Mouse (Mus musculus): ENCODE measurements around the gene C1rb. TPM values are rescaled to one million over a fixed set of nuclear protein-coding genes. Genes with fewer than 3 reads are reported as not detected.
"Not testable (repeated sequence)": the region's sequence is repeated elsewhere in the genome, so short reads cannot be mapped to it uniquely, and the experiment has no call there.

The C1rb gene
- not detected in 2 replicates for polyA plus RNA-seq (2012; rRNA removed)

DNA sequence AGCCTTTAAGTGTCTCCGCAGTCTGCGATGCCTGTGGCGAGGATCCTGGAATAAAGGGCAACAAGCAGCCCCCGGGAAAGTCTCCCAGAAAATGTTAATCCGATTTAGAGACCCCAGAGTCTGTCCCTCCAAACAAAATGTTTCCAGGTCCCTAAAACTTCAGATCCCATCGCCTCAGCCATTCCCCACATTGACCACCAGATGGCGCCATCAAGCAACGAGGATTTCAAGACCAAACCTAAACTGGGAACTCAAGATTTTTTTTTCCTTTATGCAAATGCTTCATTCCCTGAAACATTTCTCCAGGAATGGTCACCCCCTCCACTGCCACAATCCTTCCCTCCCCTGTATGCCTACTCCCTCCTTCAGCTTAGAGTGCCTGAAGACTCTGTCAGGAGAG is at the start of gene C1rb:
TSS of gene C1rb (plus strand) at position 269 of the 400 bp plus-strand sequence.
- peak; percentile 61 for DNase-seq
- 3% methylated on average over 8 of the region's 8 CpGs for WGBS
- TF ChIP-seq CTCF (conservative IDR thresholded peaks at IDR 0.05; ENCODE audit: insufficient read depth, insufficient read length, low read depth, low read length) (peak; percentile 72), POLR2A (IDR thresholded peaks at IDR 0.05; ENCODE audit: low read depth, low read length) (no peak)
- Histone ChIP-seq H3K27me3 (replicated peaks; ENCODE audit: control insufficient read depth, insufficient read depth, low read length) (no peaks in the 10 kb centered on the region), H3K27ac (ENCODE audit: insufficient read depth, low read depth, low read length) (no peak within 1 kb of the TSS), H3K4me1 (ENCODE audit: control insufficient read depth, insufficient read depth, low read length) (no peaks in the 10 kb centered on the region), H3K36me3 (ENCODE audit: control insufficient read depth, insufficient read depth, low read length) (no peaks in the 10 kb centered on the region), H3K4me3 (ENCODE audit: insufficient read depth, low read depth, low read length) (no peak within 1 kb of the TSS)

DNA sequence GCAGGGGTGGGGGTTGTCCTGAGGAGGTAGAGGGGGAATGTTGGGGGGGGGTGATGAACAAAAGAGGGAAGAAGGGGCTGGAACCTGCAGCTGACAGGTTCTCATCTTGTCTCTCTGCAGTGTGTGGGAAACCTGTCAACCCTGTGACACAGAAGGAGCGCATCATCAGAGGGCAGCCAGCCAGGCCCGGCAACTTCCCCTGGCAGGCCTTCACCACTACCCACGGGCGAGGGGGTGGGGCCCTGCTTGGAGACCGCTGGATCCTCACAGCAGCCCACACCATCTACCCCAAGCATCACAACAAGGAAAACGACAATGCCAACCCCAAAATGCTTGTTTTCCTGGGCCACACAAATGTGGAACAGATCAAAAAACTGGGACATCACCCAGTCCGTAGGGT is 48.0 kb upstream of the C1rb start:
- WGBS = 78% methylated on average over 7 of the region's 7 CpGs
- not testable (repeated sequence) for H3K4me1 ChIP-seq (ENCODE audit: control insufficient read depth, insufficient read depth, low read length); H3K27ac ChIP-seq (ENCODE audit: insufficient read depth, low read depth, low read length); H3K4me3 ChIP-seq (ENCODE audit: insufficient read depth, low read depth, low read length); H3K27me3 ChIP-seq (replicated peaks; ENCODE audit: control insufficient read depth, insufficient read depth, low read length); H3K36me3 ChIP-seq (ENCODE audit: control insufficient read depth, insufficient read depth, low read length); DNase-seq

DNA sequence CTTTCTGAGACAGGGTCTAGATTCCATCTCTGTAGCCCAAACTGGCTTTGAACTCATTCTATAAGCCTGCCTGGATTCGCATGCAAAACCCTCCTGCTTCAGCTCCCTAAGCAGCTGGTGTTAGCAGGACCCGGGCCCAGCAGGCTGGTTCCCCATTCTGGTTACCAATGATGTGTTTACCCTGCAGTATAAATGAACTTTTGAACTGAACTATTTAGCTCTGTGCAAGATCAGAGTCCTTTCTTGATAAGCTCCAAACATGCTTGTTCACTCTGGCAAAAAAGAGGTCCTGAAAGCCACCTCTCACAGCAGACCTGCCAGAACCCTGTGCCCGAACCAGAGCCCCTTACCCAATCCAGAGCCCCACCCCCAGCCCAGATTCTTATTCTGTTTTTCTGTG is 42.2 kb upstream of the C1rb start:
- 68% methylated on average over 3 of the region's 3 CpGs for WGBS

GRCm38 (mm10) chr6:124531077-124531476 is 39.0 kb upstream of the C1rb start:
- Histone ChIP-seq H3K36me3 (ENCODE audit: control insufficient read depth, insufficient read depth, low read length) (no peaks in the 10 kb centered on the region), H3K27me3 (replicated peaks; ENCODE audit: control insufficient read depth, insufficient read depth, low read length) (no peaks in the 10 kb centered on the region; the same call in 1 of the 2 replicates), H3K4me1 (ENCODE audit: control insufficient read depth, insufficient read depth, low read length) (no peaks in the 10 kb centered on the region; the same call in 1 of the 2 replicates), H3K4me3 (ENCODE audit: insufficient read depth, low read depth, low read length) (no peak overlapping the region), H3K27ac (ENCODE audit: insufficient read depth, low read depth, low read length) (no peak overlapping the region)
- TF ChIP-seq CTCF (conservative IDR thresholded peaks at IDR 0.05; ENCODE audit: insufficient read depth, insufficient read length, low read depth, low read length) (no peak), POLR2A (IDR thresholded peaks at IDR 0.05; ENCODE audit: low read depth, low read length) (no peak)
- WGBS = 89% methylated on average over 8 of the region's 8 CpGs
- no peak for DNase-seq

More for the DNA sequence above, 42.2 kb upstream of the C1rb start:
- H3K4me1 ChIP-seq (ENCODE audit: control insufficient read depth, insufficient read depth, low read length) = no peaks in the 10 kb centered on the region; the same call in 1 of the 2 replicates
- H3K27ac ChIP-seq (ENCODE audit: insufficient read depth, low read depth, low read length) = no peak overlapping the region
- no peaks in the 10 kb centered on the region for H3K27me3 ChIP-seq (replicated peaks; ENCODE audit: control insufficient read depth, insufficient read depth, low read length)
- H3K36me3 ChIP-seq (ENCODE audit: control insufficient read depth, insufficient read depth, low read length) = no peaks in the 10 kb centered on the region
- TF ChIP-seq POLR2A (IDR thresholded peaks at IDR 0.05; ENCODE audit: low read depth, low read length) (no peak), CTCF (conservative IDR thresholded peaks at IDR 0.05; ENCODE audit: insufficient read depth, insufficient read length, low read depth, low read length) (no peak)
- no peak overlapping the region for H3K4me3 ChIP-seq (ENCODE audit: insufficient read depth, low read depth, low read length)
- no peak for DNase-seq

- 83% methylated on average over 8 of the region's 8 CpGs for WGBS
Measured at GRCm38 (mm10) chr6:124536125-124536829, 33.8 kb upstream of the C1rb start.

DNA sequence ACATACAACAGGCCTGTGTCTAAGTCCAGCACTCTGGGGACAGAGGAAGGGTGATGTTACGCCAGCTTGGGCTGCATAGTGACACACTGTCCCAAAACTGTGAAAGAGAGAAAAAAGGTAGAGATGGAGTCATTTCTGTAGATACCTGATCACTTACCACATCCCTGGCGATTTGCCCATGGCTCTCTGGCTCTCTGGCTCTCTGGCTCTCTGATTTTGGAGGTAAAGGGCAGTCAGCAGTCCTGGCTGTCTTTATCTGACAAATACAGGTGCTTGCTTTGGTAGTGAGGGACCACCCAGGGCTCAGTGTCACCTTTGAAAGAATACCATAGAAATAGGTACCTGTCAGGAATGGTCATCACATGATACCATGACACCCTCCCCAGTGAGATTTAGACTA is 28.9 kb upstream of the C1rb start:
- DNase-seq; H3K4me1 ChIP-seq (ENCODE audit: control insufficient read depth, insufficient read depth, low read length): not testable (repeated sequence)
- 79% methylated on average over 2 of the region's 2 CpGs for WGBS

More at GRCm38 (mm10) chr6:124536125-124536829, 33.8 kb upstream of the C1rb start:
- not testable (repeated sequence) for H3K4me1 ChIP-seq (ENCODE audit: control insufficient read depth, insufficient read depth, low read length); DNase-seq; H3K4me3 ChIP-seq (ENCODE audit: insufficient read depth, low read depth, low read length); H3K36me3 ChIP-seq (ENCODE audit: control insufficient read depth, insufficient read depth, low read length); H3K27me3 ChIP-seq (replicated peaks; ENCODE audit: control insufficient read depth, insufficient read depth, low read length); H3K27ac ChIP-seq (ENCODE audit: insufficient read depth, low read depth, low read length)

DNA sequence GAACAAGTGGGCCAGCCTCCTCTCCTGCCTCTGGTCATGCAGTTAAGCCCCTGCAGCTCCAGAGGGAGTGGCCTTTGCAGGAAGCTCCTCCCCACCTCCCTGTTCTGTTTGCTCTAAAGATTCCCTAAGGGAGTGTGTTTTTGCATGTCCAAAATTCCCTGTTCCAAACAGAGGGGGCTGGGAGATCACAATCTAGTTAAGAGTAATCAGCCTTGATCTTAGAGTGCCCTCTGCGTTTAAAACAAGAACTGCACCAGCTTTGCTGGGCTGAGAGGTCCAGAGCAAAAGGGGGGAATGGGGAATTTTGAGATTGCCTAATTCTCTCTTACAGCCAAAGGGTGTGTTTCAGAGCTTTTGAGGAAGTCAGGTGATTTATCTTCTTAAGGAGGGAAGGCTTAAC is 27.8 kb upstream of the C1rb start, which contains the start of gene C1s1:
TSS of gene C1s1 (minus strand) at position 76 of the 400 bp plus-strand sequence.
- 0% methylated on average over 1 of the region's 1 CpGs for WGBS
- peak; percentile 49 for TF ChIP-seq CTCF (conservative IDR thresholded peaks at IDR 0.05; ENCODE audit: insufficient read depth, insufficient read length, low read depth, low read length)
- H3K27ac ChIP-seq (ENCODE audit: insufficient read depth, low read depth, low read length) = not testable (repeated sequence)

More for the DNA sequence above, 28.9 kb upstream of the C1rb start:
- not testable (repeated sequence) for H3K36me3 ChIP-seq (ENCODE audit: control insufficient read depth, insufficient read depth, low read length); H3K27ac ChIP-seq (ENCODE audit: insufficient read depth, low read depth, low read length); H3K4me3 ChIP-seq (ENCODE audit: insufficient read depth, low read depth, low read length); H3K27me3 ChIP-seq (replicated peaks; ENCODE audit: control insufficient read depth, insufficient read depth, low read length)

GRCm38 (mm10) chr6:124544466-124544865 is 25.6 kb upstream of the C1rb start:
- WGBS = 73% methylated on average over 6 of the region's 6 CpGs
- TF ChIP-seq CTCF (conservative IDR thresholded peaks at IDR 0.05; ENCODE audit: insufficient read depth, insufficient read length, low read depth, low read length) = peak; percentile 32; the same call in 1 of the 2 replicates
- no peak for TF ChIP-seq POLR2A (IDR thresholded peaks at IDR 0.05; ENCODE audit: low read depth, low read length)
- DNase-seq = peak; percentile 24
- H3K36me3 ChIP-seq (ENCODE audit: control insufficient read depth, insufficient read depth, low read length) = no peaks in the 10 kb centered on the region
- H3K4me3 ChIP-seq (ENCODE audit: insufficient read depth, low read depth, low read length) = no peak overlapping the region
- no peaks in the 10 kb centered on the region for H3K4me1 ChIP-seq (ENCODE audit: control insufficient read depth, insufficient read depth, low read length)
- no peak overlapping the region for H3K27ac ChIP-seq (ENCODE audit: insufficient read depth, low read depth, low read length)
- H3K27me3 ChIP-seq (replicated peaks; ENCODE audit: control insufficient read depth, insufficient read depth, low read length) = no peaks in the 10 kb centered on the region

More for the DNA sequence above, 27.8 kb upstream of the C1rb start, which contains the start of gene C1s1:
- not testable (repeated sequence) for H3K27me3 ChIP-seq (replicated peaks; ENCODE audit: control insufficient read depth, insufficient read depth, low read length); H3K36me3 ChIP-seq (ENCODE audit: control insufficient read depth, insufficient read depth, low read length); H3K4me1 ChIP-seq (ENCODE audit: control insufficient read depth, insufficient read depth, low read length)
- DNase-seq = peak; percentile 65
- peak within 1 kb of the TSS; percentile 32 for H3K4me3 ChIP-seq (ENCODE audit: insufficient read depth, low read depth, low read length)

All from kidney, adult 2 months (tissue).